Mouse (Mus musculus) liver, adult 2 months (tissue): ENCODE data around the gene Uqcc2.

ENCODE experiments used
- CTCF ChIP-seq: fragments of 200-500 bp; IDR thresholded peaks from 2 replicates; pipeline ENCODE4 v1.5.1; 2011; ENCODE audit warnings: low read depth, low read length, control low read depth
- POLR2A ChIP-seq: fragments of 200-500 bp; IDR thresholded peaks from 2 replicates; pipeline ENCODE4 v1.6.1; 2011; ENCODE audit warnings: low read length, control low read depth; ENCODE audit not compliant: insufficient read depth; ENCODE audit errors: extremely low read depth

DNA sequence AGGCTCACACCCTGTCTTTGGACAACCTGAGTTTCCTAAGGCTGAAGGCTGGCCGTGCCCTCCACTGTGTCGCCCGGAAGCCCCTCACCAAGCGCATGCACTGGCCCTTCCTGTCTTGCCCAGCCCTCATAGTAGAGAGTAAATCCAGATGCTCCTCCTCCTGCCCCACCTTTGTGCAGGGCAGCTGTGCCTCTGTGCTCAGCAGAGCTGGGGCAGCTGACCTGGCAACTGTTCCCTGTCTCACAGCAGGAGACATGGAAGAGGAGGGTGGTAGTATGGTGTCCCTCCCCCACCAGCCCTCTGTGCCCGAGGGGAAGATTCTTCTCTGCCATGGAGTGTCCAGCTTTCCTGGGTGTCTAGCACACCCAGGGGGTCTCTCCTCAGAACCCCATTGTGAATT is 32.0 kb downstream of the Uqcc2 start:
- no peak for TF ChIP-seq POLR2A
- TF ChIP-seq CTCF = no peak
